Mouse (Mus musculus): ENCODE data around the gene Krt15. TPM values are rescaled to one million over a fixed set of nuclear protein-coding genes. Genes with fewer than 3 reads are reported as not detected.

Krt15 gene
- polyA plus RNA-seq, 1 experiment from 2014 or later: 314 TPM

Other genes starting within 250 kb of the Krt15 start
- not detected in 2 replicates for gene Krtap31-1, start 228.0 kb downstream of the Krt15 start, polyA plus RNA-seq (2015; fragmentation: Nextera tagmentation; extraction: Ambion mirVana)
- gene Gm11565, start 221.2 kb downstream of the Krt15 start, polyA plus RNA-seq (2015; fragmentation: Nextera tagmentation; extraction: Ambion mirVana): not detected in 2 replicates
- not detected in 2 replicates for gene Krtap31-2, start 199.6 kb downstream of the Krt15 start, polyA plus RNA-seq (2015; fragmentation: Nextera tagmentation; extraction: Ambion mirVana)
- not detected in 2 replicates for gene Krtap9-5, start 187.5 kb downstream of the Krt15 start, polyA plus RNA-seq (2015; fragmentation: Nextera tagmentation; extraction: Ambion mirVana)
- not detected in 2 replicates for gene Krtap29-1, start 156.9 kb downstream of the Krt15 start, polyA plus RNA-seq (2015; fragmentation: Nextera tagmentation; extraction: Ambion mirVana)
- not detected in 2 replicates for gene Krtap16-1, start 149.3 kb downstream of the Krt15 start, polyA plus RNA-seq (2015; fragmentation: Nextera tagmentation; extraction: Ambion mirVana)
- 0.48 TPM in 2 replicates for gene Krtap17-1, start 141.9 kb downstream of the Krt15 start, polyA plus RNA-seq (2015; fragmentation: Nextera tagmentation; extraction: Ambion mirVana)
- gene Krt33a, start 119.7 kb downstream of the Krt15 start, polyA plus RNA-seq (2015; fragmentation: Nextera tagmentation; extraction: Ambion mirVana): not detected in 2 replicates
- gene Krt33b, start 106.1 kb downstream of the Krt15 start, polyA plus RNA-seq (2015; fragmentation: Nextera tagmentation; extraction: Ambion mirVana): not detected in 2 replicates
- gene Krt34, start 94.4 kb downstream of the Krt15 start, polyA plus RNA-seq (2015; fragmentation: Nextera tagmentation; extraction: Ambion mirVana): not detected in 2 replicates
- not detected in 2 replicates for gene Krt31, start 85.4 kb downstream of the Krt15 start, polyA plus RNA-seq (2015; fragmentation: Nextera tagmentation; extraction: Ambion mirVana)
- 0.36 and 0.70 TPM in 2 replicates for gene Krt32, start 47.7 kb downstream of the Krt15 start, polyA plus RNA-seq (2015; fragmentation: Nextera tagmentation; extraction: Ambion mirVana)
- gene Krt35, start 39.7 kb downstream of the Krt15 start, polyA plus RNA-seq (2015; fragmentation: Nextera tagmentation; extraction: Ambion mirVana): 1.5 and 2.4 TPM in 2 replicates
- gene Krt36, start 30.3 kb downstream of the Krt15 start, polyA plus RNA-seq (2015; fragmentation: Nextera tagmentation; extraction: Ambion mirVana): 0.15 TPM in 1 of 2 replicates, not detected in the other
- 1.1 and 2.2 TPM in 2 replicates for gene Krt13, start 14.4 kb downstream of the Krt15 start, polyA plus RNA-seq (2015; fragmentation: Nextera tagmentation; extraction: Ambion mirVana)
- 44.6 and 57.3 TPM in 2 replicates for gene Krt19, start 12.7 kb upstream of the Krt15 start, polyA plus RNA-seq (2015; fragmentation: Nextera tagmentation; extraction: Ambion mirVana)
- gene Krt9, start 57.3 kb upstream of the Krt15 start, polyA plus RNA-seq (2015; fragmentation: Nextera tagmentation; extraction: Ambion mirVana): not detected in 2 replicates
- 574 and 670 TPM in 2 replicates for gene Krt14, start 71.6 kb upstream of the Krt15 start, polyA plus RNA-seq (2015; fragmentation: Nextera tagmentation; extraction: Ambion mirVana)
- 0.33 and 0.45 TPM in 2 replicates for gene Krt16, start 113.0 kb upstream of the Krt15 start, polyA plus RNA-seq (2015; fragmentation: Nextera tagmentation; extraction: Ambion mirVana)
- gene Krt17, start 125.1 kb upstream of the Krt15 start, polyA plus RNA-seq (2015; fragmentation: Nextera tagmentation; extraction: Ambion mirVana): 161 and 186 TPM in 2 replicates
- 0.20 and 0.25 TPM in 2 replicates for gene Krt42, start 133.9 kb upstream of the Krt15 start, polyA plus RNA-seq (2015; fragmentation: Nextera tagmentation; extraction: Ambion mirVana)
- 1,424 and 1,667 TPM in 2 replicates for gene Eif1, start 184.0 kb upstream of the Krt15 start, polyA plus RNA-seq (2015; fragmentation: Nextera tagmentation; extraction: Ambion mirVana)
- 1.2 TPM in 1 of 2 replicates, not detected in the other for gene Gast, start 198.5 kb upstream of the Krt15 start, polyA plus RNA-seq (2015; fragmentation: Nextera tagmentation; extraction: Ambion mirVana)
- gene Hap1, start 220.2 kb upstream of the Krt15 start, polyA plus RNA-seq (2015; fragmentation: Nextera tagmentation; extraction: Ambion mirVana): 5.9 and 7.6 TPM in 2 replicates

All from embryonic facial prominence, embryonic 13.5 days (tissue).